Mouse (Mus musculus) lung, adult 2 months (tissue): ENCODE measurements around the gene Rtf2.

Experiments
- CTCF ChIP-seq: fragments of 200-500 bp; IDR thresholded peaks from 2 replicates; pipeline ENCODE4 v1.5.1; 2011; ENCODE audit warnings: mild to moderate bottlenecking, low read length, control low read depth; ENCODE audit not compliant: insufficient read depth
- POLR2A ChIP-seq: fragments of 200-500 bp; IDR thresholded peaks from 2 replicates; pipeline ENCODE4 v1.6.1; 2011; ENCODE audit warnings: low read depth, mild to moderate bottlenecking, control low read depth, low read length, borderline replicate concordance; ENCODE audit errors: extremely low read depth

DNA sequence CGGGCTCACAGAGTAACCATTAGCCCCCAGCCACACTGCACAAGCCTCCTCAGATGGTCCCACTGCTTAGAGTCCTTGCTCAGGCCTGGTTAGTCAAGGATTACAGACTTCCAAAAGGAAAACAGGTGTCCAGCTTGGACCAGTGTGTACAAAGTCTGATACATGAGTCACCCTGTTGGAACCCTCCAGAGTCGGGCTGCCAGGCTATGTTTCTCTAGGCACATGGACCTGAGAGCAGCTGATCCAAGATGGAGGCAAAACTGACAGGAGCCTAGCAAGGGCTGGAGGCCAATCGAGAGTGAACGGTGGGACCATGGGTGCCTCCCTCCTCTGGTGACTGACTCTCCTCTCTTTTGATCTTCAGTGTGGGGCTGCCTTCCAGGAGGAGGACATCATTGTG is 22.5 kb downstream of the Rtf2 start:
- TF ChIP-seq POLR2A (no peak), CTCF (no peak)
